Mouse (Mus musculus) adrenal gland, postnatal 4 days (tissue): Measurements from ENCODE around the gene Atg16l1. TPM values are rescaled to one million over a fixed set of nuclear protein-coding genes. Genes with fewer than 3 reads are reported as not detected.
"Not testable (repeated sequence)": the region's sequence is repeated elsewhere in the genome, so short reads cannot be mapped to it uniquely, and the experiment has no call there.

ENCODE experiments used
- DNase-seq, 2 experiments: peaks; one replicate each; pipeline ENCODE4 v3.0.0; 2021 to 2022; ENCODE audit warnings: low spot score in 2 of 2, mixed read lengths in 2 of 2
- total RNA-seq, 2 experiments: library from RNA; stranded (reverse); gene quantifications; 2 replicates each; pipeline ENCODE4 v1.2.3; 2021

Atg16l1 gene
- total RNA-seq, 2 experiments from 2014 or later: 41.8 to 44.7 TPM

GRCm38 (mm10) chr1:87770486-87770885, 14.8 kb downstream of the Atg16l1 start:
- no peak for DNase-seq

- DNase-seq: no peak
Observed at GRCm38 (mm10) chr1:87771724-87772123, 16.1 kb downstream of the Atg16l1 start.

GRCm38 (mm10) chr1:87773336-87773735, 17.7 kb downstream of the Atg16l1 start:
- no peak for DNase-seq

- DNase-seq: no peak
Observed at GRCm38 (mm10) chr1:87774845-87775244, 19.2 kb downstream of the Atg16l1 start.

GRCm38 (mm10) chr1:87779204-87779785, 23.6 kb downstream of the Atg16l1 start:
- no peak for DNase-seq

- DNase-seq: no peak
Observed at GRCm38 (mm10) chr1:87785703-87786102, 30.0 kb downstream of the Atg16l1 start.

GRCm38 (mm10) chr1:87786251-87786650, 30.6 kb downstream of the Atg16l1 start:
- DNase-seq: no peak

GRCm38 (mm10) chr1:87789665-87790064, 34.0 kb downstream of the Atg16l1 start:
- DNase-seq: no peak

- no peak for DNase-seq
Observed at GRCm38 (mm10) chr1:87792438-87793137, 36.9 kb downstream of the Atg16l1 start.

- no peak for DNase-seq
Observed at GRCm38 (mm10) chr1:87793138-87793449, 37.4 kb downstream of the Atg16l1 start.

- no peak for DNase-seq
Observed at GRCm38 (mm10) chr1:87797702-87798101, 42.0 kb downstream of the Atg16l1 start.

GRCm38 (mm10) chr1:87798306-87798705, 42.6 kb downstream of the Atg16l1 start:
- no peak for DNase-seq

GRCm38 (mm10) chr1:87803576-87803975, 47.9 kb downstream of the Atg16l1 start, which contains the start of gene Sag:
Gene Sag, plus strand, starts transcription at chr1:87803680.
- DNase-seq: no peak

GRCm38 (mm10) chr1:87807751-87808150, 52.1 kb downstream of the Atg16l1 start:
- no peak for DNase-seq

- no peak for DNase-seq
Observed at GRCm38 (mm10) chr1:87811391-87811790, 55.7 kb downstream of the Atg16l1 start.

GRCm38 (mm10) chr1:87812061-87812460, 56.4 kb downstream of the Atg16l1 start:
- no peak for DNase-seq

GRCm38 (mm10) chr1:87813155-87813554, 57.5 kb downstream of the Atg16l1 start:
- DNase-seq: no peak

- no peak for DNase-seq
Observed at GRCm38 (mm10) chr1:87813681-87814080, 58.0 kb downstream of the Atg16l1 start.

GRCm38 (mm10) chr1:87824420-87824995, 68.8 kb downstream of the Atg16l1 start:
- no peak for DNase-seq

- DNase-seq: no peak
Observed at GRCm38 (mm10) chr1:87825281-87825680, 69.6 kb downstream of the Atg16l1 start.

- no peak for DNase-seq
Observed at GRCm38 (mm10) chr1:87825991-87826390, 70.3 kb downstream of the Atg16l1 start.

GRCm38 (mm10) chr1:87826474-87826873, 70.8 kb downstream of the Atg16l1 start:
- DNase-seq: no peak

- not testable (repeated sequence) for DNase-seq
Observed at GRCm38 (mm10) chr1:87827476-87827875, 71.8 kb downstream of the Atg16l1 start.
